ENCODE assay signal across 10 mouse cellular contexts in genomic region chr14:75010986-75011655, GRCm38 (mm10). TPM values are rescaled to one million over a fixed set of nuclear protein-coding genes. Genes with fewer than 3 reads are reported as not detected.
DNase-seq lines count a peak whose midpoint lies in the region; ATAC-seq and TF ChIP-seq lines count a peak whose summit lies in the region.
"Had no signal": no experiment of that assay in that cellular context is flagged by ENCODE, and none has a peak within 500 bp of the region (broad histone marks: within the 10 kb centered on the region; RNA-seq: fewer than 3 reads in every experiment).

No protein-coding gene starts in this region.

- no peak for TF ChIP-seq CTCF in gastrocnemius, adult 2 months (IDR thresholded peaks at IDR 0.05)

- 51% methylated on average over 8 of the region's 8 CpGs for WGBS in midbrain, embryonic 11.5 days
- WGBS in midbrain, embryonic 15.5 days = 35% methylated on average over 8 of the region's 8 CpGs

- no peaks in the 10 kb centered on the region for H3K9me3 ChIP-seq in midbrain, embryonic 11.5 days (ENCODE audit: control insufficient read depth, low read length)
- H3K9me3 ChIP-seq in midbrain, embryonic 15.5 days = no peaks in the 10 kb centered on the region

- no peaks in the 10 kb centered on the region for H3K27me3 ChIP-seq in midbrain, embryonic 11.5 days (ENCODE audit: control insufficient read depth, insufficient read depth, low read length)
- no peaks in the 10 kb centered on the region for H3K27me3 ChIP-seq in midbrain, embryonic 15.5 days (replicated peaks)

- ATAC-seq in midbrain, embryonic 11.5 days (ENCODE audit: low FRiP score) = peak; percentile 40; the same call in 1 of the 2 replicates
- no peak for ATAC-seq in midbrain, embryonic 15.5 days (replicated peaks)
- peak; percentile 79 for ATAC-seq in megakaryocyte progenitor cell, adult 5-6 weeks (replicated peaks; ENCODE audit: poor library complexity)

- no peak overlapping the region for H3K4me3 ChIP-seq in gastrocnemius, adult 2 months
- H3K4me3 ChIP-seq in midbrain, embryonic 11.5 days (ENCODE audit: low read depth, low read length) = no peak overlapping the region
- H3K4me3 ChIP-seq in midbrain, embryonic 15.5 days = no peak overlapping the region
- H3K4me3 ChIP-seq: erythroblast, embryonic 14.5 days had no signal

- H3K27ac ChIP-seq in gastrocnemius, adult 2 months = no peak overlapping the region
- H3K27ac ChIP-seq in midbrain, embryonic 11.5 days (ENCODE audit: low read depth, low read length) = no peak overlapping the region
- H3K27ac ChIP-seq in midbrain, embryonic 15.5 days = no peak overlapping the region

- no peaks in the 10 kb centered on the region for H3K4me1 ChIP-seq in midbrain, embryonic 11.5 days (ENCODE audit: control insufficient read depth, insufficient read depth, low read length)
- H3K4me1 ChIP-seq in midbrain, embryonic 15.5 days = peaks cover 3% of the 10 kb centered on the region; the same call in 1 of the 2 replicates

- no peak overlapping the region for H3K4me2 ChIP-seq in midbrain, embryonic 11.5 days
- H3K4me2 ChIP-seq in midbrain, embryonic 15.5 days = no peak overlapping the region
- H3K4me2 ChIP-seq: lung, embryonic 14.5 days had no signal

- intact Hi-C loops in gastrocnemius, adult 2 months (cut with DNase I) = no loop called here

- H3K9ac ChIP-seq in midbrain, embryonic 11.5 days (ENCODE audit: low read length) = no peak overlapping the region
- no peak overlapping the region for H3K9ac ChIP-seq in midbrain, embryonic 15.5 days
- H3K9ac ChIP-seq: lung, embryonic 14.5 days had no signal

- DNase-seq in gastrocnemius, postnatal 10 days = peak; percentile 15
- DNase-seq in gastrocnemius, adult 2 months = no peak
- no peak for DNase-seq in midbrain, embryonic 11.5 days (ENCODE audit: low spot score, missing footprints)
- peak; percentile 78 for DNase-seq in brain, adult 2 months (ENCODE audit: low read depth, low spot score)
- DNase-seq in urinary bladder, postnatal 14 days (ENCODE audit: low spot score) = no peak
- no peak for DNase-seq in gastrocnemius, adult 8-10 months (ENCODE audit: low spot score in 2 of 2)
- DNase-seq: lung, embryonic 14.5 days had no signal

- no peaks in the 10 kb centered on the region for H3K36me3 ChIP-seq in midbrain, embryonic 11.5 days (ENCODE audit: control insufficient read depth, insufficient read depth, low read length)
- H3K36me3 ChIP-seq in midbrain, embryonic 15.5 days (replicated peaks) = no peaks in the 10 kb centered on the region

RNA-seq across cellular contexts. Expression of gene Rubcnl, which starts 4.7 kb away (rescaled TPM):
- total RNA-seq in gastrocnemius, postnatal 10 days (2021) = under 1 TPM; 0.23 to 0.61 TPM
- under 1 TPM; 0.08 to 0.18 TPM for total RNA-seq in gastrocnemius, adult 2 months (2021)
- polyA plus RNA-seq in midbrain, embryonic 11.5 days (2014; fragmentation: Nextera tagmentation; extraction: Ambion mirVana) = 0.19 and 0.36 TPM in 2 replicates
- 0.06 and 0.24 TPM in 2 replicates for polyA plus RNA-seq in midbrain, embryonic 15.5 days (2015; fragmentation: Nextera tagmentation; extraction: Ambion mirVana)
- 2.2 and 2.4 TPM in 2 replicates for total RNA-seq in megakaryocyte progenitor cell, adult 5-6 weeks (2015)
- 1.4 and 2.3 TPM in 2 replicates for total RNA-seq in megakaryocyte progenitor cell, adult 5-6 weeks (2017)
- under 1 TPM in 2 of 4 experiments, not detected in 2; 0.11 to 0.13 TPM for total RNA-seq in gastrocnemius, adult 8-10 months (2022)

Comparison
In these comparisons a context has a peak if more than half of its experiments do, and no peak if none do; other contexts are left out.
1. DNase-seq: peak in gastrocnemius, postnatal 10 days (single experiment) and brain, adult 2 months (single experiment); none in gastrocnemius, adult 2 months (single experiment), midbrain, embryonic 11.5 days (single experiment), urinary bladder, postnatal 14 days (single experiment) and gastrocnemius, adult 8-10 months (0 of 2).